9 mouse cellular contexts compared by ENCODE assay signal in genomic region chr7:49910361-49910760, GRCm38 (mm10). TPM values are rescaled to one million over a fixed set of nuclear protein-coding genes. Genes with fewer than 3 reads are reported as not detected.
DNase-seq lines count a peak whose midpoint lies in the region; ATAC-seq and TF ChIP-seq lines count a peak whose summit lies in the region.
"Had no signal": no experiment of that assay in that cellular context is flagged by ENCODE, and none has a peak within 500 bp of the region (broad histone marks: within the 10 kb centered on the region; RNA-seq: fewer than 3 reads in every experiment).

No protein-coding gene starts in this region.

- DNase-seq in forebrain, postnatal 0 days = peak; percentile 80
- peak; percentile 10 for DNase-seq in A20 (ENCODE audit: low read depth, low spot score)
- DNase-seq in embryo, embryonic 11 days = peak; percentile 91
- DNase-seq in kidney, postnatal 36 days = peak; percentile 47 to 49
- no peak for DNase-seq in spleen, postnatal 4 days (ENCODE audit: low spot score in 2 of 2)
- no peak for DNase-seq in left cerebral cortex, adult 8-10 months (ENCODE audit: low spot score in 2 of 2)
- no peak for DNase-seq in spleen, adult 18-20 months
- DNase-seq: layer of hippocampus, adult 9-11 months had no signal

- H3K9ac ChIP-seq in forebrain, postnatal 0 days = no peak overlapping the region
- H3K9ac ChIP-seq in forebrain, embryonic 16.5 days (replicated peaks; ENCODE audit: low read depth, low read length) = no peak overlapping the region

- H3K4me1 ChIP-seq in forebrain, postnatal 0 days (ENCODE audit: insufficient read depth) = no peaks in the 10 kb centered on the region
- H3K4me1 ChIP-seq in forebrain, embryonic 16.5 days (replicated peaks; ENCODE audit: control insufficient read depth, insufficient read depth, low read length) = peaks cover 6% of the 10 kb centered on the region

- H3K4me2 ChIP-seq in forebrain, postnatal 0 days (ENCODE audit: low read depth) = no peak overlapping the region
- no peak overlapping the region for H3K4me2 ChIP-seq in forebrain, embryonic 16.5 days (ENCODE audit: low read length)

- no peak overlapping the region for H3K4me3 ChIP-seq in forebrain, postnatal 0 days (ENCODE audit: low read depth, low read length)
- H3K4me3 ChIP-seq in forebrain, embryonic 16.5 days (replicated peaks; ENCODE audit: low read length) = no peak overlapping the region

- no peak for TF ChIP-seq CTCF in forebrain, postnatal 0 days (IDR thresholded peaks at IDR 0.05; ENCODE audit: low read depth)

- peaks cover 70% of the 10 kb centered on the region for H3K27me3 ChIP-seq in forebrain, postnatal 0 days (ENCODE audit: insufficient read depth, low read length)
- H3K27me3 ChIP-seq in forebrain, embryonic 16.5 days (replicated peaks; ENCODE audit: control insufficient read depth, insufficient read depth, low read length) = peaks cover 74% of the 10 kb centered on the region

- H3K27ac ChIP-seq in forebrain, postnatal 0 days (ENCODE audit: low read depth, low read length) = no peak overlapping the region
- H3K27ac ChIP-seq in forebrain, embryonic 16.5 days (ENCODE audit: low read length) = no peak overlapping the region

- no peaks in the 10 kb centered on the region for H3K36me3 ChIP-seq in forebrain, postnatal 0 days (ENCODE audit: insufficient read depth)
- no peaks in the 10 kb centered on the region for H3K36me3 ChIP-seq in forebrain, embryonic 16.5 days (ENCODE audit: control insufficient read depth, insufficient read depth)

- H3K9me3 ChIP-seq in forebrain, postnatal 0 days (ENCODE audit: low read length) = no peaks in the 10 kb centered on the region
- no peaks in the 10 kb centered on the region for H3K9me3 ChIP-seq in forebrain, embryonic 16.5 days (ENCODE audit: control insufficient read depth, low read length)

- no peak for ATAC-seq in forebrain, postnatal 0 days
- ATAC-seq in forebrain, embryonic 16.5 days = no peak

- WGBS in forebrain, postnatal 0 days = 2% methylated on average over 16 of the region's 16 CpGs
- WGBS in forebrain, embryonic 16.5 days = under 1% methylated on average over 16 of the region's 16 CpGs

RNA-seq across cellular contexts. Expression of gene Slc6a5, which starts 0.4 kb away (rescaled TPM):
- total RNA-seq in forebrain, postnatal 0 days (2014; rRNA removed) = 0.10 TPM in 1 of 2 replicates, not detected in the other
- polyA plus RNA-seq in forebrain, postnatal 0 days (2015; fragmentation: Nextera tagmentation; extraction: Ambion mirVana) = not detected in 2 replicates
- polyA plus RNA-seq in forebrain, embryonic 16.5 days (2015; fragmentation: Nextera tagmentation; extraction: Ambion mirVana) = not detected in 2 replicates
- under 1 TPM in 3 of 4 experiments, not detected in 1; 0.09 to 0.15 (median 0.14) TPM for total RNA-seq in left cerebral cortex, adult 8-10 months (2022)

Comparison
In these comparisons a context has a peak if more than half of its experiments do, and no peak if none do; other contexts are left out.
1. DNase-seq: peak in forebrain, postnatal 0 days (single experiment), A20 (single experiment), embryo, embryonic 11 days (single experiment) and kidney, postnatal 36 days (2 of 2); none in spleen, postnatal 4 days (0 of 2), left cerebral cortex, adult 8-10 months (0 of 2) and spleen, adult 18-20 months (0 of 2).